Mouse (Mus musculus) limb, embryonic 10.5 days (tissue): Measurements from ENCODE around the gene Ubr4. TPM values are rescaled to one million over a fixed set of nuclear protein-coding genes. Genes with fewer than 3 reads are reported as not detected.

Experiments used
- DNase-seq: peaks from one replicate; pipeline ENCODE4 v3.0.0-alpha.2; 2017; ENCODE audit warnings: low spot score
- H3K27ac ChIP-seq: fragments of 300-500 bp; sonication (generic); 2 replicates; pipeline ENCODE4 v1.5.1; 2016; ENCODE audit warnings: mild to moderate bottlenecking
- H3K27me3 ChIP-seq: fragments of 300-500 bp; sonication (generic); 2 replicates; pipeline ENCODE4 v1.6.1; 2016; ENCODE audit warnings: low read depth, mild to moderate bottlenecking; ENCODE audit not compliant: poor library complexity, severe bottlenecking
- H3K36me3 ChIP-seq: fragments of 300-500 bp; sonication (generic); 2 replicates; pipeline ENCODE4 v1.6.1; 2016; ENCODE audit warnings: mild to moderate bottlenecking, moderate library complexity
- H3K4me1 ChIP-seq: fragments of 300-500 bp; sonication (generic); 2 replicates; pipeline ENCODE4 v1.6.1; 2016
- H3K4me3 ChIP-seq: fragments of 300-500 bp; sonication (generic); 2 replicates; pipeline ENCODE4 v1.5.1; 2016; ENCODE audit warnings: mild to moderate bottlenecking, moderate library complexity
- H3K9me3 ChIP-seq: fragments of 300-500 bp; sonication (generic); replicated peaks from 2 replicates; pipeline ENCODE4 v1.6.1; 2016; ENCODE audit warnings: mild to moderate bottlenecking
- WGBS: fragments of 180-500 bp; shearing (Covaris S2); methylation state at CpG from one replicate; pipeline ENCODE4 v1.1.7; 2016; 5-methylcytosine and 5-hydroxymethylcytosine counted together
- polyA plus RNA-seq: library from polyadenylated mRNA; unstranded; fragments of >200 nt; fragmentation: Nextera tagmentation; extraction: Ambion mirVana; gene quantifications from 2 replicates; pipeline ENCODE4 v1.2.1, GENCODE M21; 2016

Gene Ubr4
- 69.7 and 74.4 TPM in 2 replicates for polyA plus RNA-seq

GRCm38 (mm10) chr4:139351931-139352711 lies at the start of gene Ubr4, which contains the start of the genes Mrto4 and Emc1:
TSS of gene Ubr4 (plus strand) at chr4:139352609.
TSS of gene Mrto4 (minus strand) at chr4:139352576.
TSS of gene Emc1 (plus strand) at chr4:139352587.
- Histone ChIP-seq H3K36me3 (peaks cover 68% of the 10 kb centered on the region), H3K9me3 (no peaks in the 10 kb centered on the region), H3K27ac (peak within 1 kb of the TSS; percentile 100), H3K4me3 (peak within 1 kb of the TSS; percentile 88), H3K27me3 (no peaks in the 10 kb centered on the region), H3K4me1 (peaks cover 24% of the 10 kb centered on the region)
- peak; percentile 90 for DNase-seq
- WGBS: under 1% methylated on average over 64 of the region's 64 CpGs

DNA sequence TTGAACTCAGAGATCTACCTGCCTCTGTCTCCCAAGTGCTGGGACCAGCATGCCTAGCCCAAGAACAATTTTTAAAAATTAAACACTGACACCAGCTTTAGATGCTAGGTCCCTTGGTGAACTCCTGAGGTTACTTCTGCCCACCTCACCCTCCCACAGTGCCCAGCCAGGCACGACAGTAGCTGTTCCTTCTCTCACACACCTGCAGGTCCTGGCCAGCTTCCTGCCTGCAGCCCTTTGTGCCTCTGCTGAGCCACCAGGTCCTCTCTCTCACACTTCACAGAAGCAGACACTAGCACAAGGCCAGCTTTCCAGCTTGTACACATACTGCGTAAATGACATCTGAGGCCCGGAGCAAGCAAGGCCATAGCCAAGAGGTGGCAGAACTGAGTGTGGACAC lies 46.9 kb upstream of the Ubr4 start:
- no peaks in the 10 kb centered on the region for H3K9me3 ChIP-seq
- 95% methylated on average over 3 of the region's 3 CpGs for WGBS
- peaks cover 44% of the 10 kb centered on the region for H3K36me3 ChIP-seq

GRCm38 (mm10) chr4:139307916-139308315 lies 44.5 kb upstream of the Ubr4 start:
- no peak for DNase-seq
- no peaks in the 10 kb centered on the region for H3K9me3 ChIP-seq
- H3K4me1 ChIP-seq: peaks cover 41% of the 10 kb centered on the region
- H3K4me3 ChIP-seq: no peak overlapping the region
- peaks cover 19% of the 10 kb centered on the region for H3K27me3 ChIP-seq
- WGBS: 84% methylated on average over 5 of the region's 5 CpGs
- no peak overlapping the region for H3K27ac ChIP-seq
- peaks cover 24% of the 10 kb centered on the region for H3K36me3 ChIP-seq

More for the DNA sequence above, 46.9 kb upstream of the Ubr4 start:
- H3K27ac ChIP-seq: no peak overlapping the region
- H3K4me3 ChIP-seq: no peak overlapping the region
- DNase-seq: no peak
- peaks cover 19% of the 10 kb centered on the region for H3K27me3 ChIP-seq
- H3K4me1 ChIP-seq: peaks cover 25% of the 10 kb centered on the region

DNA sequence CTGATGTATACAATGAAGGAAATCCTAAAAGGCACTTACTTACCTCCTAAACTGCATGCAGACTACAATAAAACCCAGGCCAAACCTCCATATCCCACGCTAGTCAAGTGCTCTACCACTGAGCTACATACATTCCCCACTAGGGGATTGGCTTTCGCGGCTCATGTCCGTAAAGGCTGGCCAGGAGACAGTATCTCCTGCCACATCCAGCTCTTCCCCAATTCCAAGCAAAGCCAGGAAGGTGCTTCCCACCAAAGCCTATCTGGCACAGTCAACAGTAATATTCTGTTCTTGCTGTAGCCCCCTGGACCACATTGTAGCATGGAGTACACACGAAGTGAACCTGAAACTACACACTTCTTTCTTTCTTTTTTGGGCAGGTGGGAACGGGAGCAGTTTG lies 42.8 kb upstream of the Ubr4 start:
- WGBS: 21% methylated on average over 6 of the region's 6 CpGs
- Histone ChIP-seq H3K27ac (peak overlapping the region; percentile 95; the same call in 1 of the 2 replicates), H3K4me1 (peaks cover 39% of the 10 kb centered on the region), H3K27me3 (peaks cover 19% of the 10 kb centered on the region), H3K9me3 (no peaks in the 10 kb centered on the region), H3K36me3 (peaks cover 28% of the 10 kb centered on the region), H3K4me3 (peak overlapping the region; percentile 96)
- DNase-seq: no peak

DNA sequence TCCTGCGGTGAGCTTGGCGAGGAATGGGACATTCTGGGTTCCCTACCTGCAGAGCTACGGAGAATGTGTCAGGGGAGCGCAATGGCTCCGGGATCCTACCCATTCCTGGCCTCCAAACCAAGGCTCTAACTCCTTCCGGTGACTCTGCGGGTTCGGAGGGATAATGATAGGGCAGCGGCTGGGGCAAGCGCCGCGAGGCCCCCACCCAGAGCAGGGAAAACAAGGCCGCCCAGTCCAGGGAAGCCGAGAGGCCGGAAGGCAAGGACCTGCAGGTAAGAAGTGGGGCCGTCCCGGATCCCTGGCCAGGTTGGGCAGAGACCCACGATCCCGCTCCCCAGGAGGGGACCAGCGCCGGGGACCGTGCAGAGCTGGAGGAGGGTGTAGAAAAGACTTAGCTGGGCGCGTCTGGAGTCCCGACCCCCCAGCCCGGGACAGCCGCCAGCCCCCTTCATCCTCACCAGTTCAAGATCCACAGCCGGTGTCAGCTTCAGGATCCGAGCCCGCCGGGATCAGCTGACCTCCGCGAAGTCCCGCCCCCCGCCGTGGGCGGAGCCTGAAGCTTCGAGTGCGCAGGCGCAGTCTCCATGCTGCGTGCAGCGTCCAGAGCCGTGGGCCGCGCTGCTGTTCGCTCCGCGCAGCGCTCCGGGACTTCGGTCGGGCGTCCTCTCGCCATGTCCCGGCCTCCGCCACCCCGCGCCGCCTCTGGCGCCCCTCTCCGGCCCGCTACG lies 42.1 kb upstream of the Ubr4 start, which contains the start of the genes Pqlc2 and Akr7a5:
Gene Pqlc2, minus strand, starts transcription at position 538 of the 728 bp plus-strand sequence.
Gene Akr7a5, plus strand, starts transcription at position 574 of the 728 bp plus-strand sequence.
- Histone ChIP-seq H3K27me3 (peaks cover 19% of the 10 kb centered on the region), H3K4me1 (peaks cover 39% of the 10 kb centered on the region), H3K9me3 (no peaks in the 10 kb centered on the region), H3K27ac (peak within 1 kb of the TSS; percentile 95), H3K4me3 (peak within 1 kb of the TSS; percentile 96), H3K36me3 (peaks cover 28% of the 10 kb centered on the region)
- DNase-seq: peak; percentile 99
- WGBS: under 1% methylated on average over 63 of the region's 63 CpGs

DNA sequence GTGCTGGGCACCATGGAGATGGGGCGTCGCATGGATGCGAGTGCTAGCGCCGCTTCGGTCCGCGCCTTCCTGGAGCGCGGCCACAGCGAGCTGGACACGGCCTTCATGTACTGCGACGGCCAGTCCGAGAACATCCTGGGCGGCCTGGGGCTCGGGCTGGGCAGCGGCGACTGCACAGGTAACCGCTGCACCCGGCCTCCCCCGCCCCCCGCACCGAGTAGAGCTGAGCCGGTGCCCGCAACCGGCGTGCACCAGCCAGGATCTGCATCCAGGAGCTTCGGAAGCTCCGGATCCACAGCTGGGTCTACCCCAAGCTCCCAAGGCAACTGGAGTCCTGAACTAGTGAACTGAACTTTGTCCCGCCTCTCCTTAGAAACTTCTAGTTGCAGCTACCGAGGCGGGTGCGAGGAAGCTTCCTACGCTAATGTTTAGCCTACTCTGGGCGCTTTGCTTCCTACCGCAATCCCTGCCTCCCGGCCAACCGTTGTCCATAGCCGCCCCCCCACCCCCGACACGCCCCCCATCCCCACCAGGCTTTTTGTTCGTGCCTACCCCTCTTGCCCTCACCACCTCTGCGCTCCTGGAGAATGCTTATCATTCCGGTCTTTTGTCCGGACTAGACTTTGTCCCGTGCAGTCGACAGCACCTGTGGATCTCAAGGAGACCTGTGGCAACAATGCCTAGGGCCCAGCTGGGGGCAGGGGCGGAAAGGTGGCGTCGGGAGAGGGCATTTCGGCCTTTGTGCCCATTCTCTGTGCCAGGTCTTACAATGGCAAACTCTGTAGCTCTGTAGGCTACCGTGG lies 41.3 kb upstream of the Ubr4 start:
- Histone ChIP-seq H3K27ac (peak overlapping the region; percentile 95), H3K27me3 (peaks cover 19% of the 10 kb centered on the region), H3K4me3 (peak overlapping the region; percentile 96), H3K36me3 (peaks cover 30% of the 10 kb centered on the region), H3K4me1 (peaks cover 33% of the 10 kb centered on the region), H3K9me3 (no peaks in the 10 kb centered on the region)
- under 1% methylated on average over 53 of the region's 53 CpGs for WGBS
- no peak for DNase-seq

GRCm38 (mm10) chr4:139311707-139312106 lies 40.7 kb upstream of the Ubr4 start:
- Histone ChIP-seq H3K9me3 (no peaks in the 10 kb centered on the region), H3K4me3 (peak overlapping the region; percentile 96), H3K4me1 (peaks cover 31% of the 10 kb centered on the region), H3K27ac (peak overlapping the region; percentile 95), H3K27me3 (peaks cover 19% of the 10 kb centered on the region), H3K36me3 (peaks cover 29% of the 10 kb centered on the region)
- WGBS: 30% methylated on average over 14 of the region's 14 CpGs
- no peak for DNase-seq

DNA sequence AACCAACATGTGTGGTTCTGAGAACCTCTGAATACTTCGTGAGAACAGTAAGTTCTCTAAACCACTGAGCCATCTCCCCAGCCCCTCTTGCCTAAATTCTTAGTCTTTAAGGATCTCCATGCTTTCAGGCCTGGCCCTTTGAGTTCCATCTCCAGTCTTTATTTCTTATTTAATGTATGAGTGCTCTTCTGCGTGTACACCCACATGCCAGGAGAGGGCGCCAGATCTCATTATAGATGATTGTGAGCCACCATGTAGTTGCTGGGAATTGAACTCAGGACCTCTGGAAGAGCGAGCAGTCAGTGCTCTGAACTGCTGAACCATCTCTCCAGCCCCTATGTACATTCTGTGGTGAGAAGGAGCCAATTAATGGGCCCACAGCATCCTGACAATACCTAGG lies 39.8 kb upstream of the Ubr4 start:
- peaks cover 31% of the 10 kb centered on the region for H3K4me1 ChIP-seq
- no peak overlapping the region for H3K27ac ChIP-seq
- 60% methylated on average over 4 of the region's 4 CpGs for WGBS
- no peak for DNase-seq
- H3K27me3 ChIP-seq: peaks cover 19% of the 10 kb centered on the region
- no peak overlapping the region for H3K4me3 ChIP-seq
- H3K36me3 ChIP-seq: peaks cover 38% of the 10 kb centered on the region
- H3K9me3 ChIP-seq: no peaks in the 10 kb centered on the region

GRCm38 (mm10) chr4:139318449-139318848 lies 34.0 kb upstream of the Ubr4 start:
- no peak for DNase-seq
- H3K36me3 ChIP-seq: peaks cover 63% of the 10 kb centered on the region
- no peak overlapping the region for H3K27ac ChIP-seq
- 93% methylated on average over 11 of the region's 11 CpGs for WGBS
- no peaks in the 10 kb centered on the region for H3K27me3 ChIP-seq
- no peak overlapping the region for H3K4me3 ChIP-seq
- H3K9me3 ChIP-seq: no peaks in the 10 kb centered on the region
- H3K4me1 ChIP-seq: no peaks in the 10 kb centered on the region

GRCm38 (mm10) chr4:139319740-139320139 lies 32.7 kb upstream of the Ubr4 start:
- no peaks in the 10 kb centered on the region for H3K4me1 ChIP-seq
- H3K27me3 ChIP-seq: no peaks in the 10 kb centered on the region
- H3K27ac ChIP-seq: no peak overlapping the region
- WGBS: 95% methylated on average over 4 of the region's 4 CpGs
- H3K9me3 ChIP-seq: no peaks in the 10 kb centered on the region
- H3K36me3 ChIP-seq: peaks cover 52% of the 10 kb centered on the region
- DNase-seq: no peak
- H3K4me3 ChIP-seq: no peak overlapping the region

- WGBS: 11% methylated on average over 10 of the region's 10 CpGs
- Histone ChIP-seq H3K27me3 (peaks cover 20% of the 10 kb centered on the region; the same call in 1 of the 2 replicates), H3K4me3 (peak overlapping the region; percentile 44), H3K4me1 (peaks cover 6% of the 10 kb centered on the region; the same call in 1 of the 2 replicates), H3K36me3 (no peaks in the 10 kb centered on the region), H3K27ac (no peak overlapping the region), H3K9me3 (no peaks in the 10 kb centered on the region)
- peak; percentile 78 for DNase-seq
Measured at GRCm38 (mm10) chr4:139330605-139331004, 21.8 kb upstream of the Ubr4 start.

DNA sequence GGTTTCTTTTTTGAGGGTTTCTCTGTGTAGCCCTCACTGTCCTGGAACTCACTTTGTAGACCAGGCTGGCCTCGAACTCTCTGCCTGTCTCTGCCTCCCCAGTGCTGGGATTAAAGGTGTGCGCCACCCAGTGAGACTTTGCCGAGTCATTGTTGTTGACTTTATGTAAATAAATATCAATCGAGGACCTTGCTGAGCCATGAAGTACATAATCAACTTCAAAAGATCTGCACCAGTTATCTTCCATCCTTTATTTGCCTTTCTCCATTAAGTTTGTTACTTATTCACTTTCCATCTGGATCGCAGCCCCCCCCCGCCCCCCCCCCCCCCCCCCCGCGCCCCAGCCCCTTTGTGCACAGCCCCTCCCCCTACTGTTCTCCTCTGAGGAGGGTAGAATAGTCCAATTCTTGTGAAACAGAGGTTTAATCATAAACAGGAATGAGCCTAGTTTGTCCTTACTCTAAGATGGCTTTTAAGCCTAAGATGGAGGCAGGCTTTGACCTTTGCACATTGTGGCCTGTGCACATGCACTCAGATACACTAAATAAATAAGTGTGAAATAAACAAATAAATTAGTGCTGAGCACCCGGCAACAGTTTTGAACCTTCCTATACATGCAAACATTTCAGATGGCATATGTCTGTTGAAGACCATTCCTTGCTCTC lies 17.6 kb upstream of the Ubr4 start:
- Histone ChIP-seq H3K4me3 (no peak overlapping the region), H3K36me3 (no peaks in the 10 kb centered on the region), H3K9me3 (no peaks in the 10 kb centered on the region), H3K27ac (no peak overlapping the region), H3K4me1 (peaks cover 12% of the 10 kb centered on the region), H3K27me3 (peaks cover 44% of the 10 kb centered on the region)
- DNase-seq: no peak
- 71% methylated on average over 8 of the region's 9 CpGs for WGBS
